ENCODE assay signal across 10 mouse cellular contexts in the genomic region with DNA sequence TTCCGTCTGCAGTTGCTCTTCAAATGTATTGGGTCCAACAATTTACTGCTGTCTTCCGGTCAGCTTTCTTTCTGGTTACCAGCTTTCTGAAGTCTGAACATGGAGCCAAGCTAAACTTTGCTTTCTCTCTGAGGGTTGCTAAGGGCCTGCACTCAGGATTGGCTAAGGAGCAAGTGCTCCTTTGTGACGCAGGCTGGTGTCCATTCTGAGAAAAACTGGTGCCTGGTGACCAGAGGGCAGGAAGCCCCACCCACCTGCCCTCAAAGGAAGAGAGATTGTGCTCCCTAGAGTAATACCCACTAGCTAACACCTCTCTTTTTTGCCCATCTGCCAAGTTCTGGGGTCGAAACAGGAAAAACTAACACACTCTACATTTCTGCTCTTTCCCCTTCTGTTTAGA. TPM values are rescaled to one million over a fixed set of nuclear protein-coding genes. Genes with fewer than 3 reads are reported as not detected.
A peak's percentile ranks its signal among the peaks of the same experiment; 100 is the strongest.
DNase-seq lines count a peak whose midpoint lies in the region; ATAC-seq and TF ChIP-seq lines count a peak whose summit lies in the region.
"Had no signal": no experiment of that assay in that cellular context is flagged by ENCODE, and none has a peak within 500 bp of the region (broad histone marks: within the 10 kb centered on the region; RNA-seq: fewer than 3 reads in every experiment).

No protein-coding gene starts in this region.

- TF ChIP-seq CTCF in brain, embryonic 14.5 days (IDR thresholded peaks at IDR 0.05; ENCODE audit: borderline replicate concordance, extremely low read depth, insufficient read depth, insufficient read length), result no peak
- TF ChIP-seq CTCF in cerebellum, adult 2 months (IDR thresholded peaks at IDR 0.05; ENCODE audit: borderline replicate concordance, insufficient read depth, low read depth, low read length), result no peak

- H3K27me3 ChIP-seq in midbrain, embryonic 13.5 days, result no peaks in the 10 kb centered on the region
- H3K27me3 ChIP-seq in cerebellum, adult 2 months (ENCODE audit: control insufficient read depth, insufficient read depth, low read length), result no peaks in the 10 kb centered on the region
- H3K27me3 ChIP-seq: hindbrain, embryonic 15.5 days had no signal

- no peak for ATAC-seq in midbrain, embryonic 13.5 days

- no peak overlapping the region for H3K27ac ChIP-seq in midbrain, embryonic 13.5 days
- H3K27ac ChIP-seq in cerebellum, adult 2 months (ENCODE audit: insufficient read depth, low read length), result no peak overlapping the region
- H3K27ac ChIP-seq: hindbrain, embryonic 15.5 days had no signal

- H3K4me1 ChIP-seq in midbrain, embryonic 13.5 days (replicated peaks), result no peaks in the 10 kb centered on the region
- no peaks in the 10 kb centered on the region for H3K4me1 ChIP-seq in cerebellum, adult 2 months (ENCODE audit: control insufficient read depth, insufficient read depth, low read length)
- H3K4me1 ChIP-seq: hindbrain, embryonic 15.5 days had no signal

- no peaks in the 10 kb centered on the region for H3K9me3 ChIP-seq in midbrain, embryonic 13.5 days
- H3K9me3 ChIP-seq: hindbrain, embryonic 15.5 days had no signal

- peak; percentile 23 to 51 for DNase-seq in adrenal gland, adult (ENCODE audit: inconsistent age in 2 of 2, low spot score in 1 of 2)
- DNase-seq in adrenal gland, adult 18-20 months (ENCODE audit: low spot score in 2 of 2), result no peak
- DNase-seq in brain, embryonic 14.5 days (ENCODE audit: low read depth), result peak; percentile 2
- DNase-seq in kidney, adult 8-10 months, result peak; percentile 28 to 29
- DNase-seq in lung, postnatal 14 days, result peak; percentile 12
- no peak for DNase-seq in left cerebral cortex, adult 11 months (ENCODE audit: low spot score)
- no peak for DNase-seq in cerebellum, adult 2 months

- H3K36me3 ChIP-seq in midbrain, embryonic 13.5 days, result no peaks in the 10 kb centered on the region
- H3K36me3 ChIP-seq: hindbrain, embryonic 15.5 days had no signal

- 77% methylated on average over 4 of the region's 4 CpGs for WGBS in midbrain, embryonic 13.5 days
- WGBS in cerebellum, adult 2 months, result 37% methylated on average over 4 of the region's 4 CpGs

- no peak for TF ChIP-seq POLR2A in brain, embryonic 14.5 days (IDR thresholded peaks at IDR 0.05; ENCODE audit: borderline replicate concordance, extremely low read depth, insufficient read depth, insufficient read length, poor library complexity, severe bottlenecking)
- TF ChIP-seq POLR2A in cerebellum, adult 2 months (IDR thresholded peaks at IDR 0.05; ENCODE audit: borderline replicate concordance, insufficient read depth, low read length), result no peak

- H3K4me2 ChIP-seq in midbrain, embryonic 13.5 days (replicated peaks), result no peak overlapping the region
- H3K4me2 ChIP-seq: hindbrain, embryonic 15.5 days; midbrain, embryonic 11.5 days had no signal

- H3K9ac ChIP-seq in midbrain, embryonic 13.5 days (replicated peaks), result no peak overlapping the region
- H3K9ac ChIP-seq: hindbrain, embryonic 15.5 days had no signal

- no peak overlapping the region for H3K4me3 ChIP-seq in midbrain, embryonic 13.5 days (replicated peaks)
- no peak overlapping the region for H3K4me3 ChIP-seq in cerebellum, adult 2 months (replicated peaks; ENCODE audit: insufficient read depth, low read depth, low read length)
- H3K4me3 ChIP-seq: hindbrain, embryonic 15.5 days had no signal

RNA-seq across cellular contexts. Expression of a gene that starts 5.6 kb away (rescaled TPM):
- total RNA-seq in adrenal gland, adult 18-20 months (2021), result 1 to 10 TPM in 1 of 2 experiments, under 1 TPM in 1; 0.83 to 1.4 TPM
- 0.09 and 0.12 TPM in 2 replicates for polyA plus RNA-seq in brain, embryonic 14.5 days (2012; rRNA removed)
- polyA plus RNA-seq in midbrain, embryonic 13.5 days (2015; fragmentation: Nextera tagmentation; extraction: Ambion mirVana), result 0.06 and 0.11 TPM in 2 replicates
- not detected in 2 replicates for polyA plus RNA-seq in cerebellum, adult 2 months (2012; rRNA removed)

Comparison
In these comparisons a context has a peak if more than half of its experiments do, and no peak if none do; other contexts are left out.
1. DNase-seq: peak in adrenal gland, adult (2 of 2), brain, embryonic 14.5 days (single experiment), kidney, adult 8-10 months (2 of 2) and lung, postnatal 14 days (single experiment); none in adrenal gland, adult 18-20 months (0 of 2), left cerebral cortex, adult 11 months (single experiment) and cerebellum, adult 2 months (0 of 2).